Mouse (Mus musculus) small intestine, adult 2 months (tissue): ENCODE data around the gene Sh3pxd2a.

Source experiments
- CTCF ChIP-seq: fragments of 200-500 bp; IDR thresholded peaks from 2 replicates; pipeline ENCODE4 v1.5.1; 2012; ENCODE audit warnings: low read depth, mild to moderate bottlenecking, control low read depth, inconsistent platforms, low read length, moderate library complexity, mixed read lengths; ENCODE audit not compliant: insufficient replicate concordance, insufficient read length; ENCODE audit errors: extremely low read depth
- POLR2A ChIP-seq: fragments of 200-500 bp; IDR thresholded peaks from 2 replicates; pipeline ENCODE4 v1.6.1; 2012; ENCODE audit warnings: low read depth, mild to moderate bottlenecking, control low read depth, inconsistent platforms, low read length, moderate library complexity

DNA sequence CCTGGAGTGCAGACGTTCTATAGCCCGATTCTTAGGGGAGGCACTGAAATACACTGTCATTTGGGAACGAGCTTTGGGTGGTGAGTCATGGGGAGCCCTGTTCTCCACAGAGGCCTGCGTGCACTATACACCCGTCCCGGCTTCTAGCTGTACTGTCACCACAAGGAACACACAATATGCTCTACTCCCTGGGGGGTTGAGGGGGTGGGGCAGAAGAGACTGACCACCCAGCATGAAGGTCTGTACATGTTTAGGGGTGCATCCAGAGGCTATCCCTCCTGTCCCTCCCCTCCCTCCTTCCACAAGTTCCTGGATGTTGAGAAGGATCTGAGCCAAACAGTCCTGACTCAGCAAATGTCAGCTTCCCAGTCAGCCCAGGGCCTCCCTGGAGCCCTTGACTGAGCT is 182.1 kb downstream of the Sh3pxd2a start:
- TF ChIP-seq CTCF = no peak
- TF ChIP-seq POLR2A = no peak
